Mouse (Mus musculus) inflammation-experienced regulatory T-cells (primary cell): Measurements from ENCODE around the gene Scn5a. TPM values are rescaled to one million over a fixed set of nuclear protein-coding genes. Genes with fewer than 3 reads are reported as not detected.

ENCODE experiments used
- polyA plus RNA-seq, 2 experiments: library from polyadenylated mRNA; unstranded; fragments of 100-300 nt; shearing (Covaris generic); gene quantifications; one replicate each; pipeline ENCODE4 v1.2.1; 2017

Scn5a gene
- polyA plus RNA-seq, result under 1 TPM in 1 of 2 experiments, not detected in 1; 0.86 TPM

DNA sequence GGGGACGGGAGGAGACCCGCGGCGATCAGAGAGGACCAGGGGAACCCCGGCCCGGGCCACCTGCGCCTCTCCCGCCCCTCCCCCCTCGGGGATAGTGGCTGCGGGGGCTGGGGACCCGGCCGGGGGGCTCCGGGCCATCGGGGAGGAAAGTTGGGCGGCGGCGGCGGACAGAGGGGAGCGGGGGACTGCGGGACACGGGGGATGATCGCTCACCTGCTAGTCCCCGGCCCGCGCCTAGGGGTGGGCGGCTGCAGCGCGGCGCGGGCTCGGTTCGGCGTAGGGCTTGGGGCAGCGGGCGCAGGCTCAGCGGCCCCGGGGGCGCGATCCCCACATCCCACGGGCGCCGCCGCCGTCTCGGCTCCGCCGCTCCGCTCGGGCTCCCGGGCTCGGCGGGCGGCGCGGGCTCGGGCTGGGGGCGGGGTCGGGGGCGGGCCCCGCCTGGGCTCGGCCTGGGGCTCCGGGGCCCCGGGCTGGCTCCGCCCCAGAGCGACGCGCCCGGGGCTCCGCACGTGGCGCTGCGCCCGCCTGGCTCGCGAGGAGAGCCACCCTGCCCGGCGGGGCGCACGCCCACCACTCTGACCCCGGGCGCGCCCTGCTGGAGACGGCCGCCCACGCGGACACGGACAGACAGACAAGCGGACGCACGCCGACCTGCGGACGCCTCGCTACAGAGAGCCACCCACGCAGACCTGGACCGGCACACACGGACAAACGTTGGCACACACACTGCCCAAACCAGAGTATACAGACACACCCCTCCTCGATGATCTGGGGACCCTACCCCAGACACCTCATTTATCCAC lies at the start of gene Scn5a:
Gene Scn5a, minus strand, starts transcription at position 381 of the 803 bp plus-strand sequence.

DNA sequence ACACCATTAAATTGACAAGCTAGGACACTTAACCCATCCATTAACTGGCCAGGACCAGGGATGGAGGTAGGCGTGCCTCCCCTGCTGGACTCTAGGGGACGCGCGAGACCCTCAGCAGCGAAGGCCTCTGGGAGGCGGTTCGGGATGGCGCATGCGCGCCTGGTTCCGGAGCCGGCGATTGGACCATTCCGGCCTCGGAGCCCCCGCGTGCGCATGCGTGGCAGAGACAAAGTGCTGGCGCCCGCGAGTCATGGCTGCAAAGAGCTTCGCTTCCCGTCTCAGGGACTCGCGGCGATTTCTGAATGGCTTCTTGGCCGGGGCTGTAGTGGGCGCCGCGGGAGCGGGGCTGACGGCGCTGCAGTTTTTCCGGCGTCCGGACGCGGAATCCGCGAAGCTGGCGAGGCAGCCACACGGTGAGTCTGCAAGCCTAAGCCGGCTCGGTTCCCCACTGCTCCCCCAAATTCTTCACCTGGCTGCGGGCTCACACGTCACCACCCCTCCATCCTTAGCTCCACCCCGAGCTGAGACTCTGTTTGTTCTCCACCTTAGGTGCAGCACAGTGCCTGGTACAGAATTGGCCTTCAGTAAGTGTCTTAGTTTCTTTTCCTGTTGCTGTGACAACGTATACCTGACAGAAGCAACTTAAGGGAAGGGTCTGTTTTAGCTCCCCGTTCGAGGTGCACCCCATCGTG lies 133.9 kb downstream of the Scn5a start, which contains the start of gene Exog:
Gene Exog, plus strand, starts transcription at position 206 of the 692 bp plus-strand sequence.

Other genes with a start within 250 kb of the Scn5a start
- gene Acaa1a, start 239.3 kb downstream of the Scn5a start, polyA plus RNA-seq, result 100 to 1,000 TPM; 113 to 124 TPM
- 10 to 100 TPM; 79.6 to 99.8 TPM for gene Myd88, start 237.6 kb downstream of the Scn5a start, polyA plus RNA-seq
- 1 to 10 TPM in 1 of 2 experiments, under 1 TPM in 1; 0.49 to 1.3 TPM for gene Xylb, start 221.6 kb downstream of the Scn5a start, polyA plus RNA-seq
- under 1 TPM in 1 of 2 experiments, not detected in 1; 0.29 TPM for gene Slc22a14, start 213.5 kb downstream of the Scn5a start, polyA plus RNA-seq
- under 1 TPM; 0.48 to 0.60 TPM for gene Acvr2b, start 176.9 kb downstream of the Scn5a start, polyA plus RNA-seq
- gene Exog, start 134.1 kb downstream of the Scn5a start, polyA plus RNA-seq, result 10 to 100 TPM; 14.2 to 27.0 TPM
- 1 to 10 TPM in 1 of 2 experiments, under 1 TPM in 1; 0.17 to 1.3 TPM for gene Scn10a, start 140.3 kb upstream of the Scn5a start, polyA plus RNA-seq
- under 1 TPM; 0.73 to 0.93 TPM for gene Scn11a, start 246.4 kb upstream of the Scn5a start, polyA plus RNA-seq